Mouse (Mus musculus) urinary bladder, postnatal 10 days (tissue): Measurements from ENCODE around the gene Rad51ap2.

Experiments used
- DNase-seq: peaks from one replicate; pipeline ENCODE4 v3.0.0; 2022; ENCODE audit warnings: low spot score

Rad51ap2 gene

DNA sequence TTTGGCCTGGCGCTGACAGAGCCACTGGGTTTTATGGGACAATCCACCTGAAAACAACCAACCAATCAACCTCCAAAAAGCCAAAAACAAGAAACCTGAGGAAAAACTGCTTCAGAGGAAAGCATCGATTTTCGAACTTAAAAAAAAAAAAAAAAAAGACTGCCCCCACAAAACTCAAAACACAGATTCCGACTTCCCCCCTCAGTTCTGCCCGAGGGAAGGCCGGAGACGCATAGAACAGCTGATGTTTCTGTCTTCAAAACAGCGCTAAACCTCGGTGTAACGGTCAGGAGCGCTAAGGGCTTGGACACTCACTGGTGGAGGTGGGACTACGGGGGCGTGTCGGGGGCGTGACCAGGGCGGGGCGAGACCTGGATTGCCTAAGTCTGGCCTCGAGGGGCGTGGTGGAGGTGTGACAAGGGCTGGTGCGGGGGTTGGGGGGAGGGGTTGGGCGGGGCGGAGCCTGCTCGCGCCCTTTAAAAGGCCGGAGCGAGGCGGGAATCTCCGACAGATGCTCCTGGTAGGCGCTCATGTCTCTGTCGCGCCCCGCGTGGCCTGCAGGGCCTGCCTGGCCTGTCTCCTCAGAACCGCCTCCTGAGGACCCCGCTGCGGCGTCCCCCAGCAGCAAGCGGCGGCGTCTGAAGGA is at the start of gene Rad51ap2:
Gene Rad51ap2, plus strand, starts transcription at position 531 of the 646 bp plus-strand sequence.
- peak; percentile 59 for DNase-seq

DNA sequence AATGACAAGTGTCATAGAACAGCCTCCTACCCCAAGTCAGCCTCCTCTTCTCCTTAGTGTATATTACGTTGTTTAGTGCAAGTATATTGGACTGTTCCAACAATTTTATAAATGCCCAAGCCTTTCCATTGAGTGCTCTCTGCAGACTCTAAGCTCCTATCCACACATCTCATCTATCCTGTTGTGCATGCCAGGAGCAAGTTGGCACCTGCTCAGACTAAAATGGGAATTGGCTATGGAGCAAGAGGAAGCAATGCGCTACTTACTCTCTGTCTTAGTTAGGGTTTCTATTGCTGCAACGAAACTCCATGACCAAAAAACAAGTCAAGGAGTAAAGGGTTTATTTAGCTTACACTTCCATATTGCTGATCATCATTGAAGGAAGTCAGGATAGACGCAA is 48.2 kb upstream of the Rad51ap2 start:
- DNase-seq: no peak

DNA sequence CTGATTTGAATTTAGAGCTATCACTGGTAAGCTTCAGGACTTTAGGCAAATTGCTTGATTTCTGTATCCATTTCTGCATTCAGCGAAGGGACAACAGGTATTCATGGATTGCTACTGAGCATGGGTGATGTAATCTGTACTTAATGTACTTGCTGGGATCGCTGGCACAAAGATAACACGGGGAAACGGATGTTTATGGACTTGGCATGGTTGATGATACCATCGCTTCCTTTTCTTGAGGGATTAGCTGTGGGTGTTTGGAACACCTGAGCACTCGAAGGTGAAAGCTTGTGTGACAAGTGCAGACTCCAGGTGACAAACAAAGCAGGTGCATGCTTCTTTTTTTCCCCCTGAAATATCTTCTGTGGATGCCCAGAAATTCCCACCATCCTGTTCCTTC is 37.8 kb upstream of the Rad51ap2 start:
- DNase-seq: no peak

DNA sequence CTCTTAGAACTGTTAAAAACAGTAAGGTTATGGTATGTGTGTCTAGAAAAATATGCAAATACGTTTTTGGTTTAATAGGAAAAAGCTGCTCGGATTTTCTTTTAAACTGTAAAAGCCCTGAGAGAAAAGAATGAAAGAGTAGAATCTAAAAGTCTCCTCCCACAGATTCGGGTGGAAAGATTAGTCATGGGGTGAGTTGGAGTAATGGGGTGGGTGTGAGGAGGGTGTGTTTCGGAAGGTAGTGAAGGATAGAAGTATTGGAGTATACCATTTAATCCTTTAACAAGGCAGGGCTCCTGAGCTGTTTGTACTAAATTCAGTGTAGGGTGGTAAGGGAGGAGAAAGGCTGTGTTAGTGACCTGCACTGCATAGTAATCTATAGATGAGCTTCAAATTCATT is 28.5 kb upstream of the Rad51ap2 start:
- no peak for DNase-seq

DNA sequence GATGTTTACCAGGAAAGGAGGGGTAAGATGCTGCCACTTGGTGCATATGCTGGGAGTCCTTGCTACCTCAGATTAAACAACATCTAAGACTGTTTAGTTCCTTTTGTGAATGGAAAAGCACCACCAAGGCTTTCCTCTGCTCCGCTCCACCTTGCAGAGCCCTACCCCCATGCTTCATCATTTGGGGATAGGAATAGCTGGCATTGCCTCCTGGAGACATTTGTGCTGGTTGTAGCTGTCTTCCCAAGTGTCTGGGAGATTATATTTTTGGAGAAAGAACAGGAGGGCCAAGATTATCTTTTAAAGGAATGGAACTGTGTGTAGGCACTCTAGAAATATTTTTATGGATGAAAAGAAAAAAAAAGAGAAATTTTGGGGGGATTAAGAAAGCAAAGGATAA is 22.8 kb upstream of the Rad51ap2 start:
- DNase-seq: no peak

DNA sequence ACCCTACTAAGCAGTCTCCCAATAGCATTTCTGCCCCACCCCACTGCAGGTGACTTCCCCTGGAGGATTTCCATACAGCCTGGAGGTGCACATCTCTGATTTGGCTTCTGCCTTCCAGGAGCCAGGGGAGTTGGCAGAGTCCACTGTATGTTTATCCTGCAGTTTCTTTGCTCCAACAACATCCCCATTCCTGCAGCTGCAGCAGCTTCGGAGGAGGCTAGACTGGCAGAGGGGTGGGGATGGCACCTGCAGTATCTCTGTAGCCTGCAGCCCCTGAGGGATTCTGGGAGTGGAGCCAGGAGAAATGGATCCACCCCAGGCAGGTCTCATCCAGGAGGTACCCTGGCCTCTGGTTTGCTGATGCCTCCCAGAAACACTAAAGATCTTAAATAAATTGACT is 22.2 kb upstream of the Rad51ap2 start:
- DNase-seq: no peak

DNA sequence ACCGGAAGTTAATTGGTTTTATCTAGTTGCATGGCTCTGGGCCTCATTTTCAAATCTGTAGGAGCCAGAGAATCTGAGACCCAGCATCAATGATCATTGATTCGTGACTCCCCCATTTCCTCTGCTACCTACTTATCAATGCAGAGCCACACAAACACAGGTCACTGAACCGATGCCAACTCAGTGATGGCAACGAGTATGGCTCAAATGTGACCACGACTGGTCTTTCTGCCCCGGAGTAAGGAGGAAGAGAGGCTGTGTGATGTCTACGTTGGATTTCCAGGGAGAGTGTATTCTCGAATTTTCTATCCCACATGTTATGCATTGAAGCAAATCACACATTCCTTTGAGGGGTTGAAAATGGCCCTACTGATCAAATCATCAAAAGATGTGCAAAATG is 21.4 kb upstream of the Rad51ap2 start:
- DNase-seq: no peak

DNA sequence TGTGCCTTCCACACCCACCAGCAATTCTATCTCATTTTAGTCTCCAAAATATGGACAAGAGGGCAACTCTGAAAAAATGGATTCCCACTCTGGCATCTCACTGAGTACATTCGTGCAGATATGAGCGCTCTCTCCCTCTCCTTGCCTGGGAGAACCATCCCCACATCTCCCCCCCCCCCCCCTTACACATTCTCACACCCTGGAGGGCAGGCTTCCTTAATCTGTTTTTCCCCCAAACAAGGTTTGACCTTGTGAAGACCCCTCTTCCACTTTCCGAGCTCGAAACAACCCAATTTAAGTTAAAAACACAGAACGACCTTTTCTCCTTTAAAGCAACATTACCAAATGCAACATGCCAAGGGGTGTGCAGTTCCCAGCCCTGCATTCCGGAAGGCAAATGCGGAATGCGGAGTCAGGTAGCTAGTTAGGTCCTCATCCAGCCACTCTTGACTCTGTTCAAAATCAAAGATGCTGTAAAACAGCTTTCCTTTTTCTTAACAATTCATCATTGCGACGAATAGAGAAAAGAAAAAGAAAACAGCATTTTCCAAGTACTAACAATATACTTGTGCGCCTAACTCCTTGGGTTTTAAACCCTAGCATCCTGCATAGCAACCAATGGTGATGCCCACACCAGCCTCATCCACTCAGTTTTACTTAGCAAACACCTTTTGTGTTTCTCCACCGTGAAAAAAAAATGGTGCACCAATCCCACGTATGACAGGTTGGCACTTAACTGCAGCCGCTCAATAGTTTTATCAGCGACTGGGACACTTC is 20.4 kb upstream of the Rad51ap2 start:
- no peak for DNase-seq

DNA sequence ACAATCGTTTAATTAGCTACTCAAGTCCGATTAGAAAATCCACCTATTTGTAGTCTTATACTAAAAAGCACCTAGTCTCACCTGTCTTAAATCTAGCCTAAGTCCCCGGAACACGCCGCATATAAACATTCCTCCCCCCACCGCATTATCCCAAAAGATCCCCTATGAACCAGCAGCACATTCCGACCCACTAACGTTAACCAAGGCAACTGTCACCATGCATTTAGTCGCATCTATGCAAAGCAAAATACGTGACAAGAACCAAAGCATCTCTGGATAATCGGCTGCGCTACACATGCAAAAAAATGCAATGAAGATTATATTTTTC is 19.9 kb upstream of the Rad51ap2 start:
- DNase-seq: no peak

DNA sequence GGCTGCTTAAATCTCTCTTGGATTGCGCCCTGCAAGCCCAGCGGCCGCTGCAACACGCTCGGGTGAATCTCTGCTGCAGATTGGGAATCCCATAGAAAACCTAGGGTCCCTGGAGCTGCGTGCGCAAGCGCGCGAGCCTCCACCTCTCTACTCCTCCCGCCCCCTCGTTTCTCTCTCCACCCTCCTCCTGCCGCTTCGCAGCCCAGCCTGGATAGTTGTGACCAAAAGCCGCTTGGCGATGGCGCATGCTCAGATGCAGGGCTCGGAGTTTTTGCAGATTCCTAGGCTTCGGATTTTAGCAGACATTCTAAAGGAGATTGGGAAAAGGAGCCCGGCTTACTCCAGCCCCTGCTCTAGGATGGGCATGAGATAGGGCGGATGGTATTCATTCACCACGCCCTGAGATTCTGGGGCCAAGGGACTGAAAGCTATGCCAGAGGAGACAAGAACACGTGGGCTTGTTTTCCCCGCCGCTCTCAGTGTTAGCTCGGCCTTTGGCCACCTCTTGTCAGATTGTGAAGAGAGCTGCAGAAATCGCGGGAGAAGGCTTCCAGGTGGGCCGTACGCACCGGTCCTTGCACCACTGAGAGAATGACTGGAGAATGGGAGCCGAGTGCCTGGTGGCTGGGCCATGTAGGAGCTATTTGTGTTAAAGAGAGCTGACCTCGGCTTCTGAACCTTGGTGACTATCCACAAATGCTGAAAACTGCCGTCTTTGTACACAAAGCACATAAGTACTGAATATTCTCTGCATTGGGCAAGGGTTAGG is 19.2 kb upstream of the Rad51ap2 start, which contains the start of gene Vsnl1:
Gene Vsnl1, minus strand, starts transcription at position 117 of the 769 bp plus-strand sequence.
- DNase-seq: no peak

DNA sequence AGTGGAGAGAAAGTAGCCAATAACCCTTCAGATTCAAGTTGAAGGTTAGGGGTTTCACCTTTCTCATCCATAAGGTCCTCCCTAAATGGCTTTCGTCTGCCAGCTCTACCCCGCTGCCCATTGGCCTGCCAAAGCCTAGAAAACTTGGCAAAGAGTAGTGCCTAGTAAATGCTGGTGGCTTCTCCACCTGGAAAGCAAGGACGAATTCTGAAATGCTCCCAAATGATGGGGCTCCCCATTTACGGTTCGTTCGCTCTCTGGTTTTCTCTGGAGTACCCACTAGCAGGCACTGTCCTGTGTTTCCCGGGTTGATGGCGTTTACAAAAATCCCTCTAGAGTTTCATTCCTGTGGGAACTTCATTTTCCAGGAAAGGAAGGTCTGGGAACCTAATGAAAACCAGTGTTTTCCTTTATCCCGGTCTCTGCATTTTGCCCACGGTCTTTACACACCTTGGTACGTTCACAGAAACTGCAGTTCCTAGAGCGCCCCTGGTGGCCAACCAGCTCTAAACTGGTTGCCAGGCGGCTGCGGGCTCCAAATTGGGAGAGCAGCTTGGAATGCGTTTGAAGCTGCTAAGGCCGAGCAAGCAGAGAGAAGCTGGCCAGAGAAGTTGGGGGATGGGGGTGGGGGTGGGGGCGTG is 18.5 kb upstream of the Rad51ap2 start:
- peak; percentile 34 for DNase-seq

DNA sequence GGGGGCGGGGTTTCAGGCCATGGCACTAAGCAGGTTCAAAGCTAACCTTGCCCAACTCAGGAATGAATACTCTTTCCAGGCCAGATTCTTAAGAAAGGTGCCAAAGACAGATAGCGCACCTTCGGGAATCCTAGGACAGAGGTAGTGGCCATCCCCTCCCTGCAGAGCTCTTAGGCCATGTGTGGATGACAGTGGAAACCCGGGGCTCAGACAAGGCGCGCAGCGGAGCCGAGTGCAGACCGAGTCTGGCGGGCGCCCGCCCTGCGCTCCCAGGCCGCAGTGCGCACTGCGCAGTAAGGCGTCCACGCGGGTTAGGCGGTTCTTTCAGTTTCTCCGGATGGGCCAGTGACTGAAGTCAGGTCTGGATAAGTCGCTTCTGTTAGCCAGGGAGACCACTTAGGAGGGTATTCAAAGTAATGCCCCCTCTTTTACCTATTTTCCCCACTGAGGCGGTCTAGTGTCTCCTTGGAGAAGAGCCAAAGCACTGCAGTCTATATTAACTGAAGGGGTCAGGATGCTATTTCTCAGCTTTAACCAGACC is 17.9 kb upstream of the Rad51ap2 start:
- no peak for DNase-seq

DNA sequence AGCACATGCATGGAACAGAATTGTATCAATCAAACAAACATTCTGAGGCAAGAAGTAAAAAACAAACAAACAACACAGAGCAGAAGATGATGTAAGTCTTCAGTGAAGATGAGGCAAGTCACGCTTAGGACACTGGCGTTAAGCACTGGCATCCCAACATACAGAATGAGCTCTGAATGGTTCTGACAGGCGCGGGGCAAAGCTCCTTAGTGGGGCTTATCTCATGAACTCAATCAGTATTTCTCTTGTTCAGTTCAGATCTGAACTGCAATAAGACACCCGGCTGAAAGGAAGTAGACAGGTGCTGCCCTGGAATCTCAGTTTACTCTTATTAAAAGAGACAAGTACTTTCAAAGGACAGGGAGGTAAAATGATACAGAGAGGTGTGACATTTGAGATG is 1.7 kb upstream of the Rad51ap2 start:
- DNase-seq: no peak

DNA sequence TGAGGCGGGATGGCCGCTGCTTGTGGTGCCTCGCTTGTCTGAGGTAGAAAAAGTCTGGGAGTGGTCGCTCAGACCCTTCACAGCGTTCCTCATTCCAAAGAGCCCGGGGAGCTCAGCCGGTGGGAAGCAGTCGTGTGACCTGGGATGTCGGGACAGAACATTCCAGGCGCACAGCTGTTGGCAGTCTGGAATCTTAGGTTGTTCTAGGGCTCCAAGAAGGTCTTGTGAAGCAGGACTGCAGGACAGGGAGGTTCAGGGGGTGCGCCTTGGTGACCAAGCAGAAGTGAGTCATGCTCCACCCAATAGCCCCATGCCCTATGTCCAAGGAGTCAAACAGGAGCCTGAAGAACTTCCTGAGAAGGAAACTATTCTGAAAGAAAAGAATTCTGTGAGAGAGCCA is 334 bp downstream of the Rad51ap2 start:
- DNase-seq: no peak

DNA sequence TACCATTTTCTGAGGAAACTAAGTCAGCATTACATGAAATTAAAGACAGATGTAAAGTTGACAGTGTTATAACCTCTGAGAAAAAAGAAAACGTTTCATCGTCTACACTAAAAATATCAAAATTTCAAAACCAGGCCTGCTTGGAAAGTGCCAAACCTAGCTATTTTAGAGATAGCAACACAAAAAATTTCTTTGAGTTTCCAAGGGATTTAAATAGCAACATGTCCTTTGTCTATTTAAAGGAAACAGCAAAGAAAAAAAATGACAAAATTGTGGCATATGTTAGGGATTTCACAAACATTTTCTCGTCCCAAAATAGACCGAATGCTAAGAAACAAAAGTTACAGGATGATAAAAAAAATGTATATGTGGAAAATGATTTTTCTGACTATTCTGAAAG is 753 bp downstream of the Rad51ap2 start:
- no peak for DNase-seq
